Mouse (Mus musculus) bone marrow, adult 2 months (tissue): ENCODE results near the gene Atp5d. TPM values are rescaled to one million over a fixed set of nuclear protein-coding genes. Genes with fewer than 3 reads are reported as not detected.
A peak's percentile ranks its signal among the peaks of the same experiment; 100 is the strongest.

ENCODE experiments used
- H3K27ac ChIP-seq: fragments of 200-500 bp; 2 replicates; pipeline ENCODE4 v1.5.1; 2012; ENCODE audit warnings: low read depth, mild to moderate bottlenecking, control low read depth, inconsistent platforms, low read length; ENCODE audit not compliant: control insufficient read depth, poor library complexity, insufficient read depth
- H3K4me1 ChIP-seq: fragments of 200-500 bp; 2 replicates; pipeline ENCODE4 v1.6.1; 2011; ENCODE audit warnings: low read length; ENCODE audit not compliant: control insufficient read depth, insufficient read depth
- H3K4me3 ChIP-seq: fragments of 200-500 bp; replicated peaks from 2 replicates; pipeline ENCODE3; 2011; ENCODE audit warnings: mild to moderate bottlenecking, low read depth, low read length, control low read depth; ENCODE audit not compliant: control insufficient read depth
- CTCF ChIP-seq: fragments of 200-500 bp; IDR thresholded peaks from 2 replicates; pipeline ENCODE4 v1.5.1; 2011; ENCODE audit warnings: low read length, control low read depth; ENCODE audit not compliant: control insufficient read depth, insufficient read depth
- POLR2A ChIP-seq: fragments of 200-500 bp; IDR thresholded peaks from 2 replicates; pipeline ENCODE4 v1.6.1; 2011; ENCODE audit warnings: low read depth, mild to moderate bottlenecking, control low read depth, low read length, borderline replicate concordance; ENCODE audit not compliant: control insufficient read depth
- WGBS: fragments of 180-500 bp; shearing (Covaris S2); methylation state at CpG from one replicate; pipeline ENCODE4 v1.1.7; 2018; 5-methylcytosine and 5-hydroxymethylcytosine counted together
- polyA plus RNA-seq: library from polyadenylated mRNA; stranded (reverse); fragments of >200 nt; gene quantifications from 2 replicates; pipeline ENCODE4 v1.2.4, GENCODE M21; 2011; ENCODE audit warnings: low replicate concordance; ENCODE audit not compliant: missing spikeins, insufficient read depth, insufficient read length

Gene Atp5d
- polyA plus RNA-seq, 1 experiment = 178 TPM

DNA sequence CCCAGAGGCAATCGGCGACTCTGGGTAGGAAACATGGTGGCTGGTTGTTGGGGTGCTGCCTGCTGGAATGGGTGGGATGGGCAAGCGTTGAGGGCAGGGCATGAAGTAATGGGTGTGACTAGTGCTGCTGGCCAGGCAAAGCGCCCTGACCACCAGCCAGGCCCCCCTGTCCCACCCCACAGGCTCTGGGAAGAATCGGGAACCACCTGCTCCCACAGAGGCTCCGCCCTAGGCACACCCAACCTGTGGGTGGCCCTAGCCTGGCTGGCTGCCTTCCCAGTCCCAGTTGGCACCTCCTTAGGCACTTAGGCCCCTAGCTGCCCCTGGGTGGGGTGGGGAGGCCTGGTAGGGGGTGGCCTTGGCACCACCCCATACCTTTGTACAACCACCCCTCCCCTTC, 7.5 kb downstream of the Atp5d start:
- WGBS = 51% methylated on average over 6 of the region's 6 CpGs
- TF ChIP-seq POLR2A (no peak), CTCF (no peak)
- Histone ChIP-seq H3K4me3 (no peak overlapping the region), H3K4me1 (peaks cover 4% of the 10 kb centered on the region; the same call in 1 of the 2 replicates), H3K27ac (peak overlapping the region; percentile 50)

DNA sequence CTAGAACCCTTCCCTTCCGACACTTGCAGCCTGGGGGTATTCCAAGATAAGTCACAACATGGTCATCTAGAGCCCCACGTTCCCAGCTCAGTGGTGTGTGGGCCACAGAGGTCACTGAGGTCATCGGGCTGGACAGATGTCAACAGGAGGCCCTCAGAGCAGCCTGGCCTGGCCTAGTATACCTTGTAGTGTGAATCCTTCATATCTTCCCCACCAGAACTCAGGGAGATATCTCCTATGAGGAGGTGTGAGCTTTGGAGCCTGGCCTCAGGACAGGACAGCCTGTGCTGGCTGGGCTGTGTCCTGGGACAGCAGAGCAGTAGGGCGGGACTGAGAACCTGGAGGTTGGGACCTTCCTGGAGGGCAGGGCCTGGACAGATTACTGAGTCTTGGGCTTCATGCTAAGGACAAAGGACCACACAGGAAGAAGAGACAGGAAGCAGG, 8.2 kb downstream of the Atp5d start:
- peak overlapping the region; percentile 97 for H3K27ac ChIP-seq
- no peak for TF ChIP-seq CTCF
- TF ChIP-seq POLR2A = no peak
- WGBS = 78% methylated on average over 4 of the region's 4 CpGs
- H3K4me3 ChIP-seq = no peak overlapping the region
- H3K4me1 ChIP-seq = peaks cover 4% of the 10 kb centered on the region; the same call in 1 of the 2 replicates

DNA sequence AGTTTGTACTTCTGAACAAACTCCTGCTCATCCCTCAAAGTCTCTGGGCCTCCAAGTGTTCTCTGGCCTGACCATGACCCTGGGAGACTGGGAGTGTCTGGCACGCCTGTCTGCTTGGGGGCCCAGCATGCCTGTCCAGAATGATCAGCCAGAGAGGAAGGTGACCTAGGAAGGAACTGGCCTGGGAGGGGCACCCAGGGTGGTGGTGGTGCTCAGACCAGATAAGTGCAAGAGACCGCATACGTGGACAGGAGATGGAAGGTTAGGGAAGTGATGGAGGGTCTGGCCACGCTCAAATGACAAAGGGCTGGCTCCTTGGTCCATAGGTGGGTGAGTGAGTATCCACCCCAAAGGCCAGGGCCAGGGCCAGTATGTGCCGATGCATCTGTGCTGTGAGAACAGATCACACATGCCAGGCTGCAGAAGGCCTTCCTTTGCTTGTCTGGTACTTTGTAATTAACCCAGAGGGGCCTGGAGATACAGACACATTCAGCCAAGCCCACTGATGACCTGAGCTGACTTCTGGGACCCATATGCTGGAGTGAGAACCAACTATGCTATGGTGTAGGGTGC, 8.8 kb downstream of the Atp5d start:
- H3K27ac ChIP-seq = peak overlapping the region; percentile 97
- TF ChIP-seq POLR2A (no peak), CTCF (no peak)
- H3K4me1 ChIP-seq = peaks cover 4% of the 10 kb centered on the region; the same call in 1 of the 2 replicates
- WGBS = 73% methylated on average over 5 of the region's 5 CpGs
- no peak overlapping the region for H3K4me3 ChIP-seq

DNA sequence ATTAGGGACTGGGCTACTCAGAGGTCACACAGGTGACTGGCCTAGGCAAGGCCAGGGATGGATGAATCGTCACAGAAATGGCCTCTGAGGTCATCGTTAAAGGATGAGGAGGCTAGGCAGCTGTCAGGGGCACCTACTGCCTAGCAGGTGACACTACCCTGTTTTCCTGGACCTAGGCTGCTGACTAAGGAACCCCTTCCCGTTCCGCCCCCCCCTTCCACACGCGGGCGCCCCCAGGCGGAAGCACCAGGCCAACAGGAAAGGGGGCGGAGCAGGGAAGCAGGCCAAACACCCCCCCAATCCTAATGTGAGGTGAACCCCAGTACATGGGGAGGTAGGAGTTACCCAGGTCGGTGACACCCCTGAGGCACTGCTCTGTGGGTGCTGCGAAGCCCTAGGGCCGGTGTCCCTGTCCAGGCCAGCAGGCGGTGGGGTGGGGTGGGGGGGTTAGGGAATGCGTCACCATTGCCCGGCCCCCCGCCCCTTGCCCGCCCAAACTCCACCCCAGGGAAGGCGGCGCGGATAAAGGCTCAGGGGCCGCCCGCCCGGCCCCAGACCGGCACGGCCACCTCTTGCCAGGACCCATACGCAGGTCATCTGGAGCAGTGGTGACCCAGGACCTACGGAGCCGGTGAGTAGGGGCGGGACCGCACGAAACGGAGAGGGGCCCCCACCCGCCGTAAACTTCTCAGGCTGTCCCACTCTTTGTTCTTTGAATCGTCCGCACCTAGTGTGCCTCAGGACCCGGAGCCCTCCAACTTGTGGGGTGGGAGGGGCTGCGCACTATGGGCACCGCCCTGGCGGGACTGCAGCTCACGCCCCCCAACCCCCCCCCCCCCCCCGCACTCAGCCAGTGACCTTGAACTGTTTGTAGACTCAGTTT, 9.5 kb downstream of the Atp5d start, which contains the start of gene Midn:
Midn (plus strand) TSS at position 554 of the 883 bp plus-strand sequence.
- under 1% methylated on average over 42 of the region's 42 CpGs for WGBS

DNA sequence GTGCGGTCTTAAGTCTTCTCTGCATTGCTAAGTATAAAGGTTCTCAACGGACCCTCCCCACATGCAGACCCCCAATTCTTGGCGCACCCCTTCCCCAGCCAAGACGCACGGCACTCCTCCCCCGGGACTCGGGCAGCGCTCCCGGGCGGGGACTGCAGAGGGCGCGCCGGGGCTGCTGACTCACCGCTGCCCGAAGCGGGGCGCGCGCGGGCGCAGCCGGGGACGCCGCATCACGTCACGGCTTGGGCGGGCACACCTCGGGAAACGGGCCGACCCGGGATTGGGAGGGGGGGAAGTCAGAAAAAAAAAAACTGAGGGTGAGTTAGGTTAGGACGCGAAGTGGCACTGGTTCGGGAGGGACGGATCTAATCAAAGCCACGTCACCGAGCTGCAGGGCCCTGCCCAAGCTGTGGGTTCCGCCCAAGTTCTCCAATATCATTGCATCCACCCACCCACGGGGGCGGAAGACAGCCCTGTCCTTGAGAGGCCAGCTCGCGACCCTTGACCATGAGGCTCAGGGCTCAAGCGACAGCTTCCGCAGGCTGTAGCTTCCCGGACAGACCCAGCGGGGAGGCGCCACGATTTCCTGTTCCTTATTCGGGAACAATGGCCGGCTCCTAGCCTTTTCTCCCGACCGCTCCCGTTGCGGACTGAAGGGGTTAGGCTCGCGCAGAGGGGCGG, 10.3 kb downstream of the Atp5d start:
- Histone ChIP-seq H3K4me1 (peaks cover 3% of the 10 kb centered on the region; the same call in 1 of the 2 replicates), H3K27ac (peak overlapping the region; percentile 97), H3K4me3 (peak overlapping the region; percentile 95)
- TF ChIP-seq POLR2A (peak; percentile 8; the same call in 1 of the 2 replicates), CTCF (peak; percentile 53; the same call in 1 of the 2 replicates)
- under 1% methylated on average over 57 of the region's 57 CpGs for WGBS

More for the DNA sequence above, 9.5 kb downstream of the Atp5d start, which contains the start of gene Midn:
- Histone ChIP-seq H3K4me1 (peaks cover 3% of the 10 kb centered on the region; the same call in 1 of the 2 replicates), H3K27ac (peak within 1 kb of the TSS; percentile 97), H3K4me3 (peak within 1 kb of the TSS; percentile 95)
- TF ChIP-seq POLR2A (peak; percentile 89; the same call in 1 of the 2 replicates), CTCF (peak; percentile 37; the same call in 1 of the 2 replicates)

DNA sequence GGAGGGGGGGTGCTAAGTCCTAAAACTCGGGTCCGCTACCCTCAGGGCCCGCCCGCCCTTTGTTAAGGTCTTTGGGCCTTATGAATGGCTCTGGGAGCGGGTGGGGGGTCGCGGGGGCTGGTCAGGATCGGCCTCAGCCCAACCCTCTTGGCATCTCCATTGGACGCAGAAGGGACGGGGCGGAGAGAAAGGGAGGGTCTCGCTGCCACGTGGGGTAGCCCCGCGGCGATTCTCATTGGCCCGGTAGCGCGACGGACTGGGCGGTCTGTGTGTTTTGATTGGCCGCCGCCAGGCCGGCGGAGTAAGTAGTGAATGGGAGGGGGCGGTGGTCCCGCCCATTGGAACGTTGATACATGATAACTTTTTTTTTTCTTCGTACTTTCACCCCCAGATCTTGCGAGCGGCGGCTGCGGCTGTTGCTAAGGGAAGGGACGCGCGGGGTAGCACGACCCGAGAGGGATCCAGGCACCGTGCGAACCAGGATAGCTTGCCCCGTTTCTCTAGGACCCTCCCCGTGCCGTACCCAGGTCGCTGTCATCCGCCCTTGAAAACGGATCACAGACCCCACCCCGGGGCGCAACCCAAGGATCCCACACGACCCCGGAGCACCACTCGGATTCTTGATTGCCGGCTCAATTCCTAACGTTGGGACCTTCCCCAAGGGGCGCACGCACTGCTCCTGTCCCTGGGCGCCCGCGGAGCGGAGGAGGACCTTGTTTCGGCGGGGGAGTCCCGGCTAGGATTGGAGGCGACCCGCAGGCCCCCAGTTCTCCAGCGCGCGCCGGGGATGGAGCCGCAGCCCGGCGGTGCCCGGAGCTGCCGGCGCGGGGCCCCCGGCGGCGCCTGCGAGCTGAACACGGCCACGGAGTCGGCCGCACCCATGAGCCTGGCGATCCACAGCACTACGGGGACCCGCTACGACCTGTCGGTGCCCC, 11.1 kb downstream of the Atp5d start:
- Histone ChIP-seq H3K4me3 (peak overlapping the region; percentile 95), H3K4me1 (peaks cover 3% of the 10 kb centered on the region; the same call in 1 of the 2 replicates), H3K27ac (peak overlapping the region; percentile 97)
- under 1% methylated on average over 88 of the region's 88 CpGs for whole genome bisulfite sequencing
- TF ChIP-seq POLR2A (peak; percentile 72), CTCF (no peak)
